Mouse (Mus musculus) testis, adult 2 months (tissue): ENCODE data around the gene Adamtsl1. TPM values are rescaled to one million over a fixed set of nuclear protein-coding genes. Genes with fewer than 3 reads are reported as not detected.
A peak's percentile ranks its signal among the peaks of the same experiment; 100 is the strongest.

Experiments used
- H3K27ac ChIP-seq: fragments of 200-500 bp; 2 replicates; pipeline ENCODE4 v1.5.1; 2012; ENCODE audit warnings: low read depth, low read length; ENCODE audit not compliant: control insufficient read depth, insufficient read depth
- H3K27me3 ChIP-seq: fragments of 200-500 bp; 2 replicates; pipeline ENCODE4 v1.6.1; 2012; ENCODE audit warnings: mild to moderate bottlenecking, low read length, moderate library complexity; ENCODE audit not compliant: control insufficient read depth, insufficient read depth
- H3K36me3 ChIP-seq: fragments of 200-500 bp; 2 replicates; pipeline ENCODE4 v1.6.1; 2012; ENCODE audit warnings: mild to moderate bottlenecking, low read length; ENCODE audit not compliant: control insufficient read depth, insufficient read depth
- H3K4me1 ChIP-seq: fragments of 200-500 bp; 2 replicates; pipeline ENCODE4 v1.6.1; 2012; ENCODE audit warnings: low read length; ENCODE audit not compliant: control insufficient read depth, insufficient read depth
- H3K4me3 ChIP-seq: fragments of 200-500 bp; 2 replicates; pipeline ENCODE4 v1.5.1; 2012; ENCODE audit warnings: low read depth, mild to moderate bottlenecking, low read length, moderate library complexity, mixed read lengths; ENCODE audit not compliant: control insufficient read depth
- CTCF ChIP-seq: fragments of 200-500 bp; IDR thresholded peaks from 2 replicates; pipeline ENCODE4 v1.5.1; 2012; ENCODE audit warnings: low read depth, mild to moderate bottlenecking, inconsistent platforms, low read length, moderate library complexity; ENCODE audit not compliant: control insufficient read depth, insufficient read depth, insufficient replicate concordance
- POLR2A ChIP-seq: fragments of 200-500 bp; IDR thresholded peaks from 2 replicates; pipeline ENCODE4 v1.6.1; 2012; ENCODE audit warnings: low read depth, mild to moderate bottlenecking, inconsistent platforms, low read length, moderate library complexity; ENCODE audit not compliant: control insufficient read depth
- polyA plus RNA-seq: library from polyadenylated mRNA; depleted of rRNA; stranded (reverse); fragments of >200 nt; gene quantifications from 2 replicates; pipeline ENCODE4 v1.2.3, GENCODE M21; 2012

Gene Adamtsl1
- polyA plus RNA-seq, 1 experiment: 5.2 TPM

GRCm38 (mm10) chr4:86294828-86295251, 780.9 kb downstream of the Adamtsl1 start:
- H3K27me3 ChIP-seq: no peaks in the 10 kb centered on the region
- no peak overlapping the region for H3K4me3 ChIP-seq
- H3K36me3 ChIP-seq: no peaks in the 10 kb centered on the region
- TF ChIP-seq CTCF: no peak
- TF ChIP-seq POLR2A: no peak
- H3K4me1 ChIP-seq: no peaks in the 10 kb centered on the region
- no peak overlapping the region for H3K27ac ChIP-seq

- no peak overlapping the region for H3K27ac ChIP-seq
- H3K4me3 ChIP-seq: no peak overlapping the region
- no peaks in the 10 kb centered on the region for H3K4me1 ChIP-seq
- TF ChIP-seq CTCF (no peak), POLR2A (no peak)
- no peaks in the 10 kb centered on the region for H3K36me3 ChIP-seq
- H3K27me3 ChIP-seq: no peaks in the 10 kb centered on the region
Measured at GRCm38 (mm10) chr4:86301469-86301868, 787.5 kb downstream of the Adamtsl1 start.

GRCm38 (mm10) chr4:86302095-86302494, 788.1 kb downstream of the Adamtsl1 start:
- TF ChIP-seq CTCF (no peak), POLR2A (no peak)
- Histone ChIP-seq H3K27me3 (no peaks in the 10 kb centered on the region), H3K27ac (no peak overlapping the region)

GRCm38 (mm10) chr4:86306753-86307152, 792.8 kb downstream of the Adamtsl1 start:
- TF ChIP-seq CTCF: no peak
- no peak for TF ChIP-seq POLR2A
- no peaks in the 10 kb centered on the region for H3K27me3 ChIP-seq
- no peak overlapping the region for H3K27ac ChIP-seq
- no peaks in the 10 kb centered on the region for H3K4me1 ChIP-seq
- no peak overlapping the region for H3K4me3 ChIP-seq
- no peaks in the 10 kb centered on the region for H3K36me3 ChIP-seq

More at GRCm38 (mm10) chr4:86302095-86302494, 788.1 kb downstream of the Adamtsl1 start:
- Histone ChIP-seq H3K4me1 (no peaks in the 10 kb centered on the region), H3K4me3 (no peak overlapping the region), H3K36me3 (no peaks in the 10 kb centered on the region)

GRCm38 (mm10) chr4:86309178-86309577, 795.2 kb downstream of the Adamtsl1 start:
- H3K4me3 ChIP-seq: no peak overlapping the region

GRCm38 (mm10) chr4:86310806-86311730, 797.1 kb downstream of the Adamtsl1 start:
- Histone ChIP-seq H3K4me1 (no peaks in the 10 kb centered on the region), H3K36me3 (no peaks in the 10 kb centered on the region), H3K27ac (0 out of 2 replicates have a peak overlapping the region, but pooled peaks have one; percentile 13), H3K4me3 (no peak overlapping the region), H3K27me3 (no peaks in the 10 kb centered on the region)
- TF ChIP-seq POLR2A: no peak
- no peak for TF ChIP-seq CTCF

More at GRCm38 (mm10) chr4:86309178-86309577, 795.2 kb downstream of the Adamtsl1 start:
- no peaks in the 10 kb centered on the region for H3K4me1 ChIP-seq
- no peaks in the 10 kb centered on the region for H3K36me3 ChIP-seq
- no peak overlapping the region for H3K27ac ChIP-seq
- TF ChIP-seq POLR2A: no peak
- TF ChIP-seq CTCF: no peak
- H3K27me3 ChIP-seq: no peaks in the 10 kb centered on the region

- H3K4me3 ChIP-seq: no peak overlapping the region
- no peak overlapping the region for H3K27ac ChIP-seq
- H3K36me3 ChIP-seq: no peaks in the 10 kb centered on the region
- no peak for TF ChIP-seq POLR2A
- TF ChIP-seq CTCF: no peak
- H3K4me1 ChIP-seq: no peaks in the 10 kb centered on the region
- no peaks in the 10 kb centered on the region for H3K27me3 ChIP-seq
Measured at GRCm38 (mm10) chr4:86312366-86312765, 798.4 kb downstream of the Adamtsl1 start.
